Mouse (Mus musculus) left cerebral cortex, adult 11 months (tissue): ENCODE measurements around the gene Knl1.
"Not testable (repeated sequence)": the region's sequence is repeated elsewhere in the genome, so short reads cannot be mapped to it uniquely, and the experiment has no call there.

Source experiments
- DNase-seq: peaks from one replicate; pipeline ENCODE4 v3.0.0; 2022; ENCODE audit warnings: low spot score

The Knl1 gene

GRCm38 (mm10) chr2:119046649-119047611 lies at the start of gene Knl1:
Gene Knl1, plus strand, starts transcription at chr2:119047119.
- peak; percentile 94 for DNase-seq

DNA sequence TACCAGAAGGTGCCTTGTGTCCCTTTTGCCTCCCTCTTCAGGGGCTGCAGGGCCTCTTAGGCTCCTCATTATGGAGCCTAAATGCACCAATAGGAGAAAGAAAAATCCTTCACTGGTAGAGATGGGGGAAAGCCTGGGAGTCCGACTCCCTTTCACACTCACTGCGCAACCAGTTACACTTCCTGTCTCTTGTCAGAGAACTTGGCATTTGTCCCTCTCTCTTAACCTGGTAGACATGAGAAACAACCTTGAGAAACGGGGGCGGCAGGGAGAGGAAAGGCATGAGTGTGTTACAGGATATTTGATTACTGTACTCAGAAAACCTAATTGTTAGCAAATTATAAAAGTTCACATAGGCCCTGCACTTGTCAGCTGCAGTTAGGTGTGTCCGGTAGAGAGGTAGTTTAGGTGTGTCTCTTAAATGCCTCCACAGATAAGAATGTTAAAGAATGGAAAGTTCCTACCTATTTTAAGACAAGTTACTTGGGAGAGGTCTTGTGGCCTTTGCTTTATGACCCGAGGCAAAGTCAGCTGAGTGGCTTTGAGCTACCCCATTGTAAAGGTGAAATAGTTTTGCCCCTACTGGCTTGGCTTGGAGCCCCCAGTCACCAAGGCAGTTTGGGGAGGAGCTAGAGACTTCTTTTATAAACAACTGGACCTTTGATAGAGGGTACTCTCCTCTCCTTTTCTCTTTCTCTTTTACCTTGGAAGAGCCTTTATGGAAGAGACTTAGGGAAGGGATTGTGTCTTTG lies 48.6 kb upstream of the Knl1 start:
- DNase-seq: no peak

DNA sequence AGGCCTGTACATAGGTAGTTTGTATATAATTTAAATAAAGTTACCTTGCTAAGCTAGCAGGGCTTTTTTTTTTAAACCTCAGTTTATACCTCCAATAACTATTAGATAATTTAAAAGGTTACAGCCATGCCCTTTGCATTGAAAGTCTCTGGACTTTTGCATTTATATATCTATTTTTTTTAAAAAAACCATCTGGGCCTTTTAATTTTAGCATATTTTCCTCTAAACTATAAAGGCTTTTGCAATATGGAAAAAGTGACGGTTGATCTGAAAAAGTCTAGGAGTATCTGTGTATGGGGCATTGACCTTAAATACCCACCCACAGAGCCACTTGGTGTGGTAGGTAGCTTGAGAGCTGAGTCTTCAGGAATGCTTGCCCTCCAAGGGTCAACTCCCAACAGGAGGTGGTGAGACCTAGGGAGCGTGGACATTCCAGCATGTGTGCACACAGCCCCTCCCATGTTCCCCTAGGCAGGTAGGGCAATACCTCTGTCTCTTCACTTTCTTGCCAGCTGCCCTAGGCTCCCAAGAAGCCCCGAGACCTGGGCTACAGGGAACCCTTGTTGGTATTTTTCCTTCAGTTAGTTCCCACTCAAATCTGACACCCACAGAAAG lies 47.8 kb upstream of the Knl1 start:
- no peak for DNase-seq

- DNase-seq: no peak
These were observed 40.0 kb upstream of the Knl1 start for GRCm38 (mm10) chr2:119006886-119007285.

DNA sequence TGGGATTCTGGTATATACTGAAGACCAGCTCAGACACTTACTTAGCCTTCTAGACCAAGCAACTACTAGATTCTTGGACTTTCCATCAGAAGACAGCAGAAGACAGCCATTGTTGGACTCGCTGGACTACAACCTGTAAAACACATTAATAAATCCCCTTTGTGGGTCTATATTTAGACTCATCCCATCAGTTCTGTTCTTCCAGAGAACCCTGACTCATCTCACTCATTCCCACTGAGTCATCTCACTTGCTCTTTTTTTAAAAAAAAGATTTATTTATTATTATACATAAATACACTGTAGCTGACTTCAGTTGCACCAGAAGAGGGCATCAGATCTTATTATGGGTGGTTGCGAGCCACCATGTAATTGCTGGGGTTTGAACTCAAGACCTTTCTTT lies 37.5 kb upstream of the Knl1 start:
- no peak for DNase-seq

GRCm38 (mm10) chr2:119014989-119015388 lies 31.9 kb upstream of the Knl1 start:
- DNase-seq: no peak

GRCm38 (mm10) chr2:119015604-119016180 lies 31.2 kb upstream of the Knl1 start:
- no peak for DNase-seq

DNA sequence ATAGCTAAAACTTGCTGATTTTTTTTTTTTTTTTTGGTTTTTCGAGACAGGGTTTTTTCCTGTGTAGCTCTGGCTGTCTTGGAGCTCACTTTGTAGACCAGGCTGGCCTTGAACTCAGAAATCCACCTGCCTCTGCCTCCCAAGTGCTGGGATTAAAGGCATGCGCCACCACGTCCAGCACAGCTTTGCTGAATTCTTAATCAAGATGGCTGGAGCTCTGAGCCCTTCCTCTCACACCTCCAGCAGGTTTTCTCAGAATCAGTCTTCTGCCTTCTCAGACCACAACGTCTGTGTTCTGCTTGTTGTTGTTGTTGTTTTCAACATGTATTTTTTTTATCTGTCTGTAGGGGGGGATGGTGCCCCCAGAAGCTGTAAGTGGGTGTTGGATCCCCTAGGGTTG lies 30.6 kb upstream of the Knl1 start:
- not testable (repeated sequence) for DNase-seq

- DNase-seq: no peak
These were observed 29.3 kb upstream of the Knl1 start for GRCm38 (mm10) chr2:119017647-119018046.

DNA sequence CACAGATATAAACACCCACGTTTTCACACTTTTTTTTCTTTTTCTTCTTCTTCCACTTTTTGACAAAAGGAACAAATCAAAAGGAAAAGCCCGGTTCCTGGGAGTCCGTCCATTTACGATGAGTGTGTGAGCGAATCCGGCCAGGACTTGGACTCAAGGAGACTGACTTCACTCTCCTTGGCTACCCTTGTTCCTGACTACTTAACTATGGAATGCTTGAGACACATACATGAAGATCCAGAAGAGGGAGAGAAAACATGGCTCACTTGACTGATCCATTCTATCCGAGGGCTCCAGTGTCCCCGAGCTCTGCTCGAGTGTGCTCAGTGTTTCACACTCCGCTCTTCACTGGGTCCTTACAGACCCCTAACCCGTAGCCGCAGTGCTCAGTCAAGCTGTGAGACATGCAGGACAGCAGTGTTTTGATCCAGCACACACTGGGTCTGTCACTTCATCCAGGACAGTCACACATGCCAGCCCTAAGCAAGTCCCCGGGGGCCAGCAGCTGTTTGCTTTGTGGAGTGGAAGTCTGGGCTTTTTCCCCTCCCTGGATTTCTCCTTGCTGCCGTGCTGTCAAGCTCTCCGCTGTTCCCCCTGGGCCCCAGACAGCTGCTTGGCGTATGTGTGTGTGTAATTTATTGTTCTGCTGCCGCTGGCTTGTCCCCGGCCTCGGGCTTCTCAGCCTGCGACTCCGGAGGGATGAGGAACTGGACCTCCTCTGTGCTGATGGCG lies 28.4 kb upstream of the Knl1 start:
- DNase-seq: no peak

GRCm38 (mm10) chr2:119019131-119019530 lies 27.8 kb upstream of the Knl1 start:
- no peak for DNase-seq

- no peak for DNase-seq
These were observed 27.4 kb upstream of the Knl1 start for GRCm38 (mm10) chr2:119019538-119019937.

GRCm38 (mm10) chr2:119023154-119023660 lies 23.7 kb upstream of the Knl1 start:
- DNase-seq: no peak

GRCm38 (mm10) chr2:119024536-119025238 lies 22.2 kb upstream of the Knl1 start:
- DNase-seq: no peak

- no peak for DNase-seq
These were observed 21.7 kb upstream of the Knl1 start for GRCm38 (mm10) chr2:119025239-119025616.

- DNase-seq: no peak
These were observed 20.0 kb upstream of the Knl1 start for GRCm38 (mm10) chr2:119026951-119027350.

DNA sequence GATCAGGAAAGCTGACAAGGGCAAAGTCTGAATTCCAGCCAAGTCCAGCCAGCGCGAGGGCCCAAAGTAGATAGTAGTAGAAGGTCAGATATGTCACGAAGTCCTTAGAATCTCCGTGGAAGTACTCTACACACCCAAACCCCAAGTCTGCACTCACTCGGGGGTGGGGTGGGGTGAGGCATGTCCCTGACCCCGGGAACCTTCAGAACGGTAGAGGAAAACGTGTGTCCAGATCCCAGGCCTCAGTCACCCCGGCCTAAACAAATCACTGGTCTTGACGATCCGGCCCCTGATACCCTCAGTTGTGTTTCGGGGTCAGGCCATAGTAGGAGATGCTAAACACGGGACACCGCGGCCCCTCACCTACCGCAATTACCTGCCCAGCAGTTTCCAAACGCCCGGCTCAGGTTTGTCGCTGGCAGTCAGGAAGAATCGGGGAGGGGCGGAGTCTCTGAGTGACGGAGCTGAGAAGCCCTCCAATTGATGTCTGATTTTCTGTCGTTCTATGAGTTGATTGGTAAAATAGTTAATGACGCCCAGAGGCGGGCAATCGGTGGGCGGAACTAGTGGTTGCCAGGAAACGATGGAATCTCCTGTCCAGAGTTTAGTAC lies 17.9 kb upstream of the Knl1 start, which contains the start of gene Ccdc32:
Ccdc32 (minus strand) TSS at position 453 of the 611 bp plus-strand sequence.
- peak; percentile 95 for DNase-seq

- DNase-seq: no peak
These were observed 14.7 kb upstream of the Knl1 start for GRCm38 (mm10) chr2:119032191-119032590.

DNA sequence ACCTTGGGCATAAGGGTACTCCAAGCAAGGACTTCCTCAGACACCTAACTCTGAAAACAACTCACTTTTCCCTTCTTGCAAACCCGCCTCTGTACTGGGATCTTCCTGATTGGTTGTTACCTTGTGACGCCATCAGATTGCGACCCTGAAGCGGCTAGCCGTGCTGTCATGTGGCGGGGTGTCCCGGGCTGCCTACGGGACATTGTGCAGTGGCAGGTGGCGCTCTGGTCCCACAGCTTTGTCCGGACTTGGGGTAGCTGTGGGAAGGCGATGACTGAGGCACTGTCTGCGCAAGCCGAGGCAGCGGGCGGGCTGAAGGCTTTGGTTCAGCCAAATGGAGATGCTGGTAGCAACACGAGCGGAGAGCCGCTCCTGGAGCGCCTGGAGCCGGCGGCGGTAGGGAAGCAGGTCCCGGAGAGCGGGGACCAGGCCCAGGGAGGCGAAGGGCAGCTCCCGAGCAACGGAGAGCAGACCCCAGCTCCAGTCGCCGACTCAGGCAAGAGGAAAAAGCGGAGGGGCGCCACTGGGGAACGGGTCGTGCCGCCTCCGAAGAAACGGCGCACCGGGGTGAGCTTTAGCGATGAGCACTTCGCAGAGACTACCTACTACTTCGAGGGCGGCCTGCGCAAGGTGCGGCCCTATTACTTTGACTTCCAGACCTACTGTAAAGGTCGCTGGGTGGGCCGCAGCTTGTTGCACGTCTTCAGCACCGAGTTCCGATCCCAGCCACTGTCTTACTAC lies 12.1 kb upstream of the Knl1 start, which contains the start of gene Rpusd2:
Rpusd2 (plus strand) TSS at position 135 of the 741 bp plus-strand sequence.
- peak; percentile 87 for DNase-seq
